Mouse (Mus musculus) erythroblast, adult 5-6 weeks (primary cell): ENCODE data around the gene Pygb. TPM values are rescaled to one million over a fixed set of nuclear protein-coding genes. Genes with fewer than 3 reads are reported as not detected.

Experiments used
- ATAC-seq: replicated peaks from 2 replicates; pipeline ENCODE4 v1.8.0; 2016; ENCODE audit warnings: moderate number of reproducible peaks, mild to moderate bottlenecking, moderate TSS enrichment, inconsistent platforms; ENCODE audit not compliant: poor library complexity, low FRiP score, severe bottlenecking
- total RNA-seq, 2 experiments: library from RNA; stranded (forward) in 1 of 2; stranded (reverse) in 1 of 2; fragments of 150-400 nt in 1 of 2; fragments of 200-764, 138-1000 nt in 1 of 2; gene quantifications; 2 replicates each; pipeline versions ENCODE4 v1.2.3 to v1.2.4; 2015 to 2017; ENCODE audit warnings: low replicate concordance in 2 of 2

Pygb gene
- total RNA-seq, 2 experiments from 2014 or later = 2.3 to 8.8 TPM

DNA sequence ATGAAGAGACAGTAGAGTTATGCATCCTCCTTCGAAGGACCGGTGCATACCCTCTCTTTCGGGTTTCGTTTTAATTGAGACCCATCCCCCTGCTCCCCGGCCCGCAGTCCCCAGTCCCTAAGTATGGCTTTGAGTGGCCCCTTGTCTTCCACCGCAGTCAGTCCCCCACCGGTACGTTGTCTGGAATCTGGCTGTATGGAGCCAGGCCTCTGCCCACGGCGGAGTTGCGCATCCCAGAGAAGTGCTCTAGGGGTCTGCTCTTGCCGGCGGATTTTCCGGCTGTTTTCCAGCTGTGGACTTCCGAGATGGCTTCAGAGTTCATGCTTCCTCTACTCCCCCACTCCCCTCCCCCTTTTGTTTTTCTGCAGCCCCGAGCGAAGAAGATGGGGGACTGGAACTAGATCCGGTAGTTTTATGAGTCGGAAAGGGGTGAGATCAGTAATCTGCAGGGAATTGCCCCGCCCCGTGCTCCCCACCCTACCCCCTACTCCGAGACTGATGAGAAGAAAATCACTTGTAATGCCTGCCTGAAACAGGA is 768 bp downstream of the Pygb start:
- no peak for ATAC-seq

DNA sequence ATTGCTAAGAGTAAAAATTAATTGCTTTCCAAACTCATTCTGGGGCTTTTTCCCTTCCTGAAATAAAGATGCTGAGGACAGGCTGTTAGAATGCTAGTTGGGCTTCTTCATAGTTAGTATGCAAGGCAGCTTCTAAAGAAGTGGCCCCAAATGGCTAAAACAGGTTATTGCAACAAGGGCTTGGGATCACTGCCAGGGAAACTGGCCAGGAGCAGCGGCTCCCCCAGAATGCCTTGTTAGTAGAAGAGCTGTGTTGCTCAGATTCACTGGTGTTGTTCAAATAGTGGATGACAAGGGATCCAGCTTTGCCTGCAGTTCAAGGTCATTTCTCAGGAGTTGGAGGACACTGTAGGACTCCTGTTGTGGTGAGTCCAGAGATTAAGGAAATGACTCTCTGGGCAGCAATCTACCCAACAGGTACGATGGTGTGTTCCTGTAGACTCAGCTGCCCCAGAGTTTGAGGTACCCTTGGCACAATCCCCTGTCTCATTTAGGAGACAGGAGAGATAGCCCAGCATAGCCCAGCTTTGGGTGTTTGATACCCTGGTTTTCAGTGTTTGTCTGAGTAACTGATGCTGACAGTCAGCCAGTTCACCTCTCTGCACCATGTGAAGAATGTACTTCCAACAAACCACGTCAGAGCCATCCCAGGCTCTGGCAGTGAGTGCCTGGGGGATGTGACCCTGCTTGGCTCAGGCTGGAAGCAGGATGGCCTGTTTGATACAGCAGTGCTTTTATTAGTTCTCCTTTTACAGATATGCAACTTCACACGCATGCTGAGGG is 2.4 kb downstream of the Pygb start:
- no peak for ATAC-seq

DNA sequence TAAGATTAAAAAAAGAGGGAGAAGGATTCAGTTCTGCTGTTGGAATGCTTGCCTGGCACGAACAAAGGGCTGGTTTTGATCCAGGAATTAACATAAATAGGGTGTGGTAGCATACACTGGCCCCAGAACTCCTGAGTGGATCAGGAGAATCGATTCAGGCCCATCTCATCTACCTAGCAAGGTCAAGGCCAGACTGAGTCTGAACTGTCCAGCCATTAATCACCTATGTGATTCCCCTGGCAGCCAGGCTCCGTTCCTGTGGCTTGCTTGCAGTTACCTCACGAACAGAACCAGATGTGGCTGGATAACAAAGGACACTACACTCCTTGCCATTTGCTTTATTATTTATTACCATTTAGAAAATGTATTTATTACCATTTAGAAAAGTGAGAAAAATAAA is 6.8 kb downstream of the Pygb start:
- no peak for ATAC-seq

DNA sequence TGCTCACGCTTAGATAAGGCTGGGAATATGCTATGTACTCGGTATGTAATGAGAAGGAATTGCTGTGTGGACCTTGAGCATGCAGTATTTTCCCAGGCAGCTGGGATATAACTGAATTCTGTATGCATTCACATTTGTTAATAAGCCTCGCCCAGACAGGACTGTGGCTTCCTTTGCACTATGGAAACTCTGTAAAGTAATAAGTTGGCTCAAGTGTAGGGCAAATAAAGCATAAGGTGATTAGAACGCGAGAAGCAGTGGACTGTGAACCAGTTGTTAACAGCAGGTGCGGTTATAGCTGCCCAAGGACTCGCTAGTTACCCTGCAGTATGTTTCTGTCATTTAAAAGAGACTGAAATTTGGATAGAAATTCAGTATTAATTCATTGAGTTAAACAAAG is 11.5 kb downstream of the Pygb start:
- no peak for ATAC-seq

DNA sequence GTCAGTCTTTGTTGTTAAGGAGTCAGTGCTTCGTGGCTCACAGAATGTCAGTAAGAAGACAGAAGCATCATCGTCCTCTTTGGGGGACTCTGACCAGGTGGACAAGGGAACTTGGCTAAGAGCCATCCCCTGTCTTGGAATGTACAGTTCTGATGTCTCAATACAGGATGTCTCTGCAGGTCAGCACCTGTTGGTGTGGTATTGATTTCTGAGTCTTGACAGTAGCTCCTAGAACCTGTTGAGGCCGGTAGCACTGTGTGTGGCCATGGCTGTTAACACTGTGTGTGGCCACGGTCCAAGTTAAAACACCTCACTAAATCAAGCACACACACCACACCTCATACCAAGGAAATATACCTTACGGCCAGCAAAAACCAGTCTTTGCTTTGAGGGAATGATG is 14.1 kb downstream of the Pygb start:
- no peak for ATAC-seq

DNA sequence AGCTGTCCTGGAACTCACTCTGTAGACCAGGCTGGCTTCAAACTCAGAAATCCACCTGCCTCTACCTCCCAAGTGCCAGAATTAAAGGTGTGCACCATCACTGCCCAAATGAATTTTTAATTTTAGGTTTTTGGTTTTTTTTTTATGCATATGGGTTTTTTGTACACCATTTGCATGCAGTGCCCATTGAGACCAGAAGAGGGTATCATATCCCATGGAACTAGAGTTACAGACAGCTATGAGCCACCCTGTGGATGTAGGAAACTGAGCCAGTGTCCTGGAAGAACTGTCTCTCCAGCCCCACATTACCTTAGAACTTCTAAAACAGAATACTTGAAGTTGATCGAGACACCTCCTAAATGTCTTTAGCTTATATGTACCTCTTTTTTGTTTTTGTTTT is 16.5 kb downstream of the Pygb start:
- ATAC-seq = no peak

DNA sequence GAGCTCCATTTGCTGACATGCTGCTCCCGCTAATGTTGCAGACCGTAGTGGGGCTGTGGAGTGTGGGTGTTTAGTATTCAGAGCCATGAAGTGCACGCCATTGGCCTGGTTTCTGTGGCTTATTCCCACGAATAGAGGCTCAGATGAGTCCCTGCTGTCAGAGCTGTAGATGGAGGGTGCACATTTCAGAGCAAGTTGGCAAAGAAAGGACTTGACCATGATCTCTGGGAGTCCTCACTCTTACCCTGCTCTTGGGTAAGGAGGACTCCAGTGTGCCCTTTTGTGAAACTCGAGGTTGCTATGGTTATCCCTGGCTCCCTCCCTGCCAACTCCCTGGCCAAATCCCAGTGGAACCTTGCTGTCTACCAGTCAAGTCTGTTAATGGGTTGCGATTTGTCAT is 21.8 kb downstream of the Pygb start:
- no peak for ATAC-seq

DNA sequence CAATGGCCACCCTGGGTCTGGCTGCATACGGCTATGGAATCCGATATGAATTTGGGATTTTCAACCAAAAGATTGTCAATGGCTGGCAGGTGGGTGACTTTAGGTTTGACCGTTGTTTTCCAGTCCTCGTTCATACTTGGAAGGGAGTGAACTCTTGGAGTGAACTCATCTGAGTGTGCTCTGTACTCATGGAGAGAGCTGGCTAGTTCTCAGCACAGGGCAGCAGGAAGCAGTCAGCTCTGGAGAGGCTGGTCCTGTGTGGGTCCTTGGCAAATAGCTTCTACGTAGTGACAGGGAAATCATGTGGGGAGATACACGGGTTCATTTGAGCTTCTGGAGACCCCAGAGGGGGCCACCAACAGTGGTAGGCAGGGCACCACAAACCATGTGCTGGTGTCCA is 22.3 kb downstream of the Pygb start:
- no peak for ATAC-seq

DNA sequence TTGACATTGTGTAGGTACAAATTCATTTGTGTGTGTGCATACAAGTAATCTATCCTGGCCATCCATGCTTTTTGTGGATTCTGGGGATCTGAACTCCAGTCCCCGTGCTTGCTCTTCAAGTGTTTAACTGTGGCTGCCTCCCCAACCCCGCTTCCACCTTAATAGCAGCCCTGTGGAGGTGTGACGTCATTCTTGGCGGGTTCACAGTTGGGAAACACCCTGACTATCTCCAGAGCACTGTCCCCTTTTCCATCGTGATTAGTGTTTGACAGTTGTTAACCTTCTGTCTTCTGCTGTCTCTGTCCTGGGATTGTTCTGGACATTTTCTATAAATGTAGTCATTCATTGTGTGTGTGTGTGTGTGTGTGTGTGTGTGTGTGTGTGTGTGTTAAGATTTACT is 24.1 kb downstream of the Pygb start:
- ATAC-seq = no peak

DNA sequence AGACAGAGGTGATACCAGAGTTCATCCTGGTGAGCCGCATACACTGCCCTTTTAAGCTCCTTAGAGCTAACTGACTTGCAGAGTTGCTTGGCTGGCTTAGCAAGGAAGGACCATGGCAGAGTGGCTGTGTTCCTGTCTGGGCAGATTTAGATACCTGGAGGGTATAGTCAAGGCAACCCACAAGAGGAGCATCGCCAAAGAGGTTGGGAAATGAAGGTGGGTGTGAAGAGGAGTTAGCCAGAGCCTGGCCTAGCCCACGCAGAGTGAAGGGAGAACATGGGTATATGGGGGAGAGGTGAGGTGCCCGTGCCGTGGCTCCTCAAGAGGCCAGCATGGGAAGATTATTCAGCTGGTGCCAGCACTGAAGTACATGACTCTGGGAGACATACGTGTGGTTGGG is 26.3 kb downstream of the Pygb start:
- ATAC-seq = no peak

DNA sequence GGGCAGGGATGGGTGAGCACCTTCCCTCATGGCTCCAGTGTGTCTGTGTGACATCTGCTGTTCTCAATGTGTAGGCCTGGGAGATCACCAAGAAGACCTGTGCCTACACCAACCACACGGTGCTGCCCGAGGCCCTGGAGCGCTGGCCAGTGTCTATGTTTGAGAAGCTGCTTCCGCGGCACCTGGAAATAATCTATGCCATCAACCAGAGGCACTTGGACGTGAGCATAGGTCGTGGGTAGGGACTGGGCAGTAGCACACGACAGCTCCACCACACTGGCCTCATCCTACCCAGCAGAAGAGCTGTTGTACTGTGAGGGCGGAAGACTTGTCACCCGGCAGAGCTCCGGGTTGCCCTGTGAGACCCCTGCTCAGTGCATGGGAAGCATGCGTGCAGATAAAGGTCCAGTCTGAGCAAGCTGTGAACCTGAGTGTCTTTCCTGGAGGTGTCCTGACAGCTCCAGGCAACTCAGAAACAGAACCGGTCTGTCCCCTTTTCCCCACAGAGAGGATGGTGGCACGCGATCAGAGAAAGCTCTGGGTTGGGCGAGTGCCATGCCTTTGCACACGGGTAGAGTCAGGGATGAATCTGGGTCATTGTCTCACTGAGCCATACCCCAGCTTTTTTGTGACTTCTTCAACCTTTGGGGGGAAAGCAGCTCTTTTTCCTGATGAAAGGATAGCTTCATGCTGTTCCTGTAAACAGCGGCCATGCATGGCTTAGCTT is 30.3 kb downstream of the Pygb start:
- no peak for ATAC-seq

DNA sequence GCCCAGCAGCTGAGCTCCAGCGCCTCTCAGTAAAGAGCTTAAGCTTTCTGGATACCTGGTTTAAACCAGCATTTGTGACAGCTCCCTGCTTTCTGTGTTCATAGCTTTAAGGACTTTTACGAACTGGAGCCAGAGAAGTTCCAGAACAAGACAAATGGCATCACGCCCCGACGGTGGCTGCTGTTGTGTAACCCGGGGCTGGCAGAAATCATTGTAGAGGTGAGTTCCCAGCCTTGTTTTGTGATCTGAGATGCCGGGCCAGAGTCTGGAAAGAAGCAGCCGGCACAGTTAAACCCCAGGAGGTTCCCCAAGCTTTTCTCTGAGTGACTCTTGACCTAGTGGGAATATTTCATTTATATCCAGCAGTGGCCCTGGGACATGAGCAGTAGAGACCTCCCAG is 32.2 kb downstream of the Pygb start:
- no peak for ATAC-seq

DNA sequence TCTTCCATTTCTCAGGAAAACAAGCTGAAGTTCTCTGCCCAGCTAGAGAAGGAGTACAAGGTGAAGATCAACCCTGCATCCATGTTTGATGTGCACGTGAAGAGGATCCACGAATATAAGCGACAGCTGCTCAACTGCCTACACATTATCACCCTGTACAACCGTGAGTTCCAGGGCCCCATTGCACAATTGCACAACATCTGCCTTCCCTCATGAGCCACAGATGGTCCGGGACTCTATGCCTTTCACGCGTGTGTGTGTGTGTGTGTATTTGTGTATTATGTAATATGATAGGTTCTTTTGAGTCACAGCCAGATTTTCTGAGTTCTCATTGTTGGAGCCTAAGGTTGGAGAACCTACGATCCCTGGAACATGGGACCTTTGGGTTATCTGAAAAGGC is 34.2 kb downstream of the Pygb start:
- ATAC-seq = no peak

DNA sequence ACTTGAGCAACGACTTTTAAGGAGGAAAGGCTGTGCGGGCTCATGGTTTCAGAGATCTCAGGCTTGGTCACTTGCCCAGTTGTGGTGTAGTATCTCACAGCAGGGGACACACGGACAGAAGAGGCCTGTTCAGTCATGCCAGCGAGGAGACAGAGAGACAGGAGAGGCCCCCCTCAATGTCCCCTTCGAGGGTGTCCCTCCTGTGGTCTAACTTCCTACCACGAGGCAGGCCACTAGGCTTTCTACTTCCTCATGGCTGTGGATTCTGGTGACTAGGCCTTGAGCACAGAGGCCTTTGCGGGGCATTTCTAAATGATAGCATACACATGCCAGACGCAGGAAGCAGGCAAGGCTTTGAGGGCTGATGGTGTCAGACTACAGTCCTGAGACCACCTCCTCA is 36.5 kb downstream of the Pygb start:
- no peak for ATAC-seq

DNA sequence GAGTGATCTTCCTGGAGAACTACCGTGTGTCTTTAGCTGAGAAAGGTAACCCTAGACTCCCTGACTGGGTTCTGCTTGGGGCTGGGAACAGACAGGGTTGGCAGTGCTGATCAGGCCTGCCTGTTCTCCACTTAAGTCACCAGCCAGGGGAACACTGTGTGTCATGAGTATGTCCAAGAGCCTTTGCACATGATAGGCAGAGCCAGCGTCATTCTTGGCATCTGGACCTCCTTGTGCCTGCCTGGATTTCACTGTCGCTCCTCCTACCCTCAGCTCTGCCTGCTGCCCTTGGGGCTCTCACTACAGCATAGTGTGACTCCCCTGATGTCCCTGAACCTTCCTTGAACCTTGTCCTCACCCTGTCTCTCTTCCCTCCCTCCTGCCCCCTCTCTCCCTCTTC is 39.9 kb downstream of the Pygb start:
- ATAC-seq = no peak

DNA sequence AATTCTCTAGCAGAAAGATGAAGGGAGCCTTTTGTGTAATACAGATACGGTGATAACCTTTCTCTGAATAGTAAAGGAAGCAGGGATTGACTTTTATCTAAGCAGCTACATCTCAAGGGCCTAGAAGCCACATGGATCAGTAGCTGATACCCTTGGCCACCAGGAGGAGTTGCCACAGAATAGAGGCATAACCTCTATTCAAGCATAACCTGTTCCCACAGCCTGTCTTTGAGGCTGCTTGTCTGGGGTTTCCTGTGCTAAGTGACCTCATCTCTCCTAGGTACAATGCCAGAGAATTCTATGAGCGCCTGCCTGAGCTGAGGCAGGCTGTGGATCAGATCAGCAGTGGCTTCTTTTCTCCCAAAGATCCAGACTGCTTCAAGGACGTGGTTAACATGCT is 41.6 kb downstream of the Pygb start:
- ATAC-seq = no peak

DNA sequence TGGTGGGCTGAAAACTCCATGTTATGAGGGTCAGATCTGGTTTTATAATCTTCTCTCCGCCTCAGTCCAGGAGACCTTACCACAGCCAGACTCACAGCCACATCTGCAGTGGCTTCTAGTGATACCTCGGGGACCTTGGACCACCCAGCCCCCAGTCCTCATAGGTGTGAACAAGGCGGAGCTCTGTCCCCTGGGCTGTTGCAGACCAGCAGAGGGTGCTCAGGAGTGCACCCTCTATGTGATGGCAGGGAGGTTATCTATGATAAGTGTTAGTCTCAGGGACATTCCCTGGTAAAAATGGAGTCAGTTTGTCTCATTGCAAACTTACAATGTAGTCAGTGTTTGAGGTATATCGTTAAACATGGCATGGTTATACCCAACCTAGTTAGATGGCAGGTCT is 42.1 kb downstream of the Pygb start:
- no peak for ATAC-seq

DNA sequence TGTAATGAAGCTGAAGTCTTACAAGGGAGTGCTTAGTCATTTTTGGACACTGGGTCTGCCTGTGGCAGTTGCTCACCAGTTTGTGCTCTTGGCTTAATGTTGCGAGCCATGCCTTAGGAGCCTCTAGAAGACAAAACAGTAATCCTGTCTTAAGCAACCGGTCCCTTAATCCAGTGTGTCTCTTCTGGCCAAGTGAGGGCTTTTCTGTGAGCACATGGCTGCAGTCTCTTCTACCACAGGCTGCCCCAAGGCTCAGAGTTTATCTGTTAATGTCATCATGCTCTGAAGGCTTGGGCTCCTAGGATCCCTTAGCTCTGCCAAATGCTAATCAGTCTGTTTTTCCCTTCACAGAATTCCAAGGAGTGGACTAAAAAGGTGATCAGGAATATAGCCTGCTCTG is 43.5 kb downstream of the Pygb start:
- no peak for ATAC-seq

DNA sequence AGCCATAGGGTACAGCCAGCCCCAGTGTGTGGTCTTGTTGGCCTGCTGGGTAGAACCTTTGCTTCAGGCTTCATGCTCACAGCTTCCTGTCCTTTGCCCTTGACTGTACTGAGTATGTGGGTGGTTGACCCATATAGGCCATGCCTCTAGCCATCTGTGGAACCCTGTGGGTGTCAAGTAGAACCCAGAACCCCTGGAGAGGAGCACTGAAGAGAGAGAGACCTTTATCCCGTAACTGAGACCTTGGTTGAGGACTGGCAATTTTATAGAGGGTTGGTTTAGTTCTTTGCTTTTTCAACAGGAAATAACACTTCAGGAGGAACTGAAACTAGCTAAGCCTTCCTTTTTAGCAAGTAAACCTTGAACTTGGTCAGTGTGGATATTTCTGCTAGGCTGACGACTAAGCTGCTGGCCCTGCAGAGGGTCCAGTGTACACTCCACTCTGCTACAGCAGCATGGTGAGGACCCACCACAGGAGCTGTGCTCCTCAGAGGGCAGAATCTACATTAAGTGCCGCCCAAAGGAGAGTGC is 44.4 kb downstream of the Pygb start:
- no peak for ATAC-seq

DNA sequence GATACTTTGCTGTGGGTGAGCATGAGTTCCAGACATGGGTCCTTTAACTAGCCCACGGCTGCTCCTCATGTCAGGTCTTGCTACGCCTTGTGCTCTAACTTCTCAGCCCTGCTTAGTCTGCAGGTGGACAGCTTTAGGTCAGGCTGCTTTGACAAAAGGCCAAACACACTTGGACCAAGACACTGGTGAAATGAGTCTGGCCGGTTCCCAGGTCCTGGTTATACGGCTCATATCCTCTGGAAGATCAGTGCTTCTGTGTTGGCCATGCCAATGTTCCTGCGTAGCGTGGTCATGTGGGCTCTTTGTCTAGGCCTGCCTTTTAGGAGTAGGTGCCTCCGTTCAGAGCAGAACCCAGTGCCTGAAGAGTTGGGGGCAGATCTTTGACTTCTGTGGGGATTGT is 45.5 kb downstream of the Pygb start:
- no peak for ATAC-seq

DNA sequence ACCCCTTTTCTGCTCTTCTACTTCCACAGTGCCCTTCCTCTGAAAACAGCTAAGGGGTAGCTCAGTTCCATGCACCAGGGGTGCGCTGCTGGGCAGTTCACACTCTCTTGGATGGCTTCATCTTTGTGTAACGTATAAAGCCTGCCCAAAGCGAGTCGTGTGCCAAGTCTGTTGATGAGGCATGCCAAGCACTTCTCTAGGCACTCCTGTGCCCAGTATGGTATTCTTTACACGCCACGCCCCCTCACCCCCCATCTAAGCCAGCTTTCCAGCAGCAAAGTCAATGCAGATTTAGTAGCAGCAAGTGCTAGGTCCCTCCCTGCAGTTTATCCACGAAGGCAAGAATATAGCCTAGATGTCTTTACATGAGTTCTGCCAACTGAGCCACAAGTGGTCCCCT is 48.1 kb downstream of the Pygb start:
- ATAC-seq = no peak
